In genomic region chr8:127214748-127215433, GRCm38 (mm10) we compare ENCODE assay signal across 14 mouse cellular contexts.
DNase-seq lines count a peak whose midpoint lies in the region; ATAC-seq lines count a peak whose summit lies in the region.
"Had no signal": no experiment of that assay in that cellular context is flagged by ENCODE, and none has a peak within 500 bp of the region (broad histone marks: within the 10 kb centered on the region; RNA-seq: fewer than 3 reads in every experiment).

No protein-coding gene starts in this region.

- H3K27me3 ChIP-seq in embryonic facial prominence, embryonic 12.5 days, result no peaks in the 10 kb centered on the region
- H3K27me3 ChIP-seq in hindbrain, embryonic 14.5 days (ENCODE audit: control insufficient read depth, insufficient read depth, low read length), result no peaks in the 10 kb centered on the region
- no peaks in the 10 kb centered on the region for H3K27me3 ChIP-seq in midbrain, embryonic 16.5 days (ENCODE audit: control insufficient read depth, insufficient read depth, low read depth, low read length)
- H3K27me3 ChIP-seq: liver, embryonic 12.5 days; Patski had no signal

- H3K4me1 ChIP-seq in embryonic facial prominence, embryonic 12.5 days, result peaks cover 35% of the 10 kb centered on the region
- H3K4me1 ChIP-seq in hindbrain, embryonic 14.5 days (replicated peaks; ENCODE audit: control insufficient read depth, insufficient read depth, low read length), result peaks cover 27% of the 10 kb centered on the region; the same call in 1 of the 2 replicates
- peaks cover 22% of the 10 kb centered on the region for H3K4me1 ChIP-seq in midbrain, embryonic 16.5 days (ENCODE audit: control insufficient read depth, insufficient read depth, low read length)
- H3K4me1 ChIP-seq: liver, embryonic 12.5 days had no signal

- ATAC-seq in embryonic facial prominence, embryonic 12.5 days (ENCODE audit: insufficient number of reproducible peaks, insufficient read depth, low FRiP score, low TSS enrichment), result peak; percentile 78; the same call in 1 of the 2 replicates
- ATAC-seq in hindbrain, embryonic 14.5 days (ENCODE audit: low FRiP score), result peak; percentile 82
- ATAC-seq in midbrain, embryonic 16.5 days, result peak; percentile 64
- ATAC-seq: inflammation-experienced regulatory T-cells, adult 6 months; liver, embryonic 12.5 days; Patski had no signal

- no peak overlapping the region for H3K4me2 ChIP-seq in embryonic facial prominence, embryonic 12.5 days (replicated peaks)
- no peak overlapping the region for H3K4me2 ChIP-seq in hindbrain, embryonic 14.5 days (replicated peaks)
- no peak overlapping the region for H3K4me2 ChIP-seq in midbrain, embryonic 16.5 days (ENCODE audit: low read length)
- H3K4me2 ChIP-seq: liver, embryonic 12.5 days had no signal

- H3K27ac ChIP-seq in embryonic facial prominence, embryonic 12.5 days, result peak overlapping the region; percentile 57; the same call in 1 of the 2 replicates
- peak overlapping the region; percentile 54 for H3K27ac ChIP-seq in hindbrain, embryonic 14.5 days
- H3K27ac ChIP-seq in midbrain, embryonic 16.5 days (ENCODE audit: low read length), result peak overlapping the region; percentile 65
- H3K27ac ChIP-seq: heart, adult 2 months; liver, embryonic 12.5 days had no signal

- no peaks in the 10 kb centered on the region for H3K9me3 ChIP-seq in embryonic facial prominence, embryonic 12.5 days
- H3K9me3 ChIP-seq in hindbrain, embryonic 14.5 days (ENCODE audit: control insufficient read depth, low read length), result no peaks in the 10 kb centered on the region
- no peaks in the 10 kb centered on the region for H3K9me3 ChIP-seq in midbrain, embryonic 16.5 days (replicated peaks; ENCODE audit: control insufficient read depth, low read length, poor library complexity, severe bottlenecking)
- H3K9me3 ChIP-seq: liver, embryonic 12.5 days had no signal

- no peak overlapping the region for H3K4me3 ChIP-seq in embryonic facial prominence, embryonic 12.5 days
- no peak overlapping the region for H3K4me3 ChIP-seq in hindbrain, embryonic 14.5 days (replicated peaks; ENCODE audit: low read length)
- no peak overlapping the region for H3K4me3 ChIP-seq in midbrain, embryonic 16.5 days (ENCODE audit: low read depth, low read length)
- H3K4me3 ChIP-seq: heart, adult 2 months; liver, embryonic 12.5 days had no signal

- intact Hi-C loops in heart, postnatal 36 days (cut with DNase I), result no loop called here

- H3K9ac ChIP-seq in embryonic facial prominence, embryonic 12.5 days, result no peak overlapping the region
- no peak overlapping the region for H3K9ac ChIP-seq in hindbrain, embryonic 14.5 days
- H3K9ac ChIP-seq in midbrain, embryonic 16.5 days (ENCODE audit: low read depth, low read length), result no peak overlapping the region
- H3K9ac ChIP-seq: liver, embryonic 12.5 days had no signal

- DNase-seq in layer of hippocampus, adult 18-20 months (ENCODE audit: low spot score in 2 of 2), result peak; percentile 7 to 74
- no peak for DNase-seq in layer of hippocampus, postnatal 10 days (ENCODE audit: low spot score in 2 of 2)
- DNase-seq in hindbrain, embryonic 14.5 days (ENCODE audit: low spot score), result peak; percentile 47
- no peak for DNase-seq in spleen, postnatal 10 days (ENCODE audit: low spot score in 2 of 2)
- no peak for DNase-seq in lung, postnatal 25 days (ENCODE audit: low spot score)
- no peak for DNase-seq in heart, postnatal 36 days
- DNase-seq: cerebellum, postnatal 14 days; heart, adult 2 months; kidney, postnatal 4 days had no signal

- WGBS in embryonic facial prominence, embryonic 12.5 days, result 45% methylated on average over 4 of the region's 4 CpGs
- WGBS in hindbrain, embryonic 14.5 days, result 51% methylated on average over 4 of the region's 4 CpGs
- 46% methylated on average over 4 of the region's 4 CpGs for WGBS in midbrain, embryonic 16.5 days

- no peaks in the 10 kb centered on the region for H3K36me3 ChIP-seq in embryonic facial prominence, embryonic 12.5 days
- no peaks in the 10 kb centered on the region for H3K36me3 ChIP-seq in hindbrain, embryonic 14.5 days (replicated peaks; ENCODE audit: control insufficient read depth, insufficient read depth)
- H3K36me3 ChIP-seq in midbrain, embryonic 16.5 days (ENCODE audit: control insufficient read depth, insufficient read depth, low read length), result no peaks in the 10 kb centered on the region
- H3K36me3 ChIP-seq: liver, embryonic 12.5 days had no signal

Comparison
In these comparisons a context has a peak if more than half of its experiments do, and no peak if none do; other contexts are left out.
1. DNase-seq: peak in layer of hippocampus, adult 18-20 months (2 of 2) and hindbrain, embryonic 14.5 days (single experiment); none in layer of hippocampus, postnatal 10 days (0 of 2), spleen, postnatal 10 days (0 of 2), lung, postnatal 25 days (single experiment) and heart, postnatal 36 days (0 of 2).
2. Peak in every context shown above with its lines, with median percentiles within 50 percentile points of each other: ATAC-seq and H3K27ac ChIP-seq.